Mouse (Mus musculus) right cerebral cortex, adult 2 months (tissue): Measurements from ENCODE around the gene Uvrag.

Experiments used
- DNase-seq, 2 experiments: peaks; one replicate each; pipeline ENCODE4 v3.0.0; 2021 to 2022; ENCODE audit warnings: low spot score in 2 of 2

Uvrag gene

DNA sequence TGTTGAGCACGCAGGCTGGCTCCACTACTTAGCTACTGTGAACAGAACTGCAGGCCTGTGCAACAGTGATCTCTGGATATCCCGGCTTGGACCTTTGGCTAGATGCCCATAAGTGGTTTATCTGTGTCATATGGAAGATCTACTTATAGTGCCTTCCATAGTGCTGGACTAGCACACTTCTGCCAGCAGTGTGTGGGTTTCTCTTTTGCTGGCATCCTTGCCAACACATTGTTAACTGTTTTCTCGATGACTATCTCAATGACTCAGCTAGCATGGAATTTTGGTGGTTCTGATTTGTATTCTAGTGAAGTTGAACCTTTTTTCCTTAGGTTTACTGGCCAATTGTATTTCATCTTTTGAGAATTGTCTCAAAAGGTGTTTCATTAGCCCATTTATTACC lies 117.0 kb downstream of the Uvrag start:
- peak; percentile 39 to 47 for DNase-seq

DNA sequence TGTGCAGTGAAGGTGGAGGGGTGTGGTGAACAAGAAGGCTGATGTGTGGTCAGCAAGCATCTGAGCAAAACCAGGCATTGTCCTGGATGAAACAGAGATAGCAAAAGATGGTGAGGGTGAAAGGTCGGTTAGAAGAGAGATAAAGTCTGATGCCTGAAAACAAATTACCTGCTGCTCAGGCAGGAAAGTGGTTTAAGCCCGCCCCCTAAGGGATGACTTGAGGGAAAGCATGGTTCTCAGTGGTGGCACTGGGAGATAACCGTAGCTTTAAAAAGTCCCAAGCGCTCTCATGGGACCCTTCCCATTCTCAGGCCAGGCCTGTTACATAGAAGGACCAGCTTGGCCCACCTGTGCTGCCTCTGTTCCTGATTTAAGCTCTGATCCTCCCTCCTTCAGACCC lies 119.7 kb downstream of the Uvrag start:
- no peak for DNase-seq

DNA sequence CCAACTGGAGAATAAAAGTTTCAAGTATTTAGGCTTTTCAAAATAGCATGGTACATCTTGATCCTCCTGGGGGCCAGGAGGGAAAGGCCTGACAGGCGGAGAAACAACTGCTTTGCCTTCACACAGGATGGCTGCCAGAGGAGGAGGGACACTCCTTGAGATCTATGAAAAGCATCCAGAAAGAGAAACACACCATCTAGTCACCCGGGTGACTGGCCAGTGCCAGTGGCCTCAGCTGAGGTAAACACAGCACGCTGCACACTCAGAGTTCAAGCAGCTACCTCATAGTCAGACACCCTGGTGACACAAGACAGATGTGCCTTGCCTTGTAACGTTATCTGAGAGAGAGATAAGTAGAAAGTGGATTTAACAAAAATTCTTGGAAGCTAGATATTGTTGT lies 120.6 kb downstream of the Uvrag start:
- no peak for DNase-seq

DNA sequence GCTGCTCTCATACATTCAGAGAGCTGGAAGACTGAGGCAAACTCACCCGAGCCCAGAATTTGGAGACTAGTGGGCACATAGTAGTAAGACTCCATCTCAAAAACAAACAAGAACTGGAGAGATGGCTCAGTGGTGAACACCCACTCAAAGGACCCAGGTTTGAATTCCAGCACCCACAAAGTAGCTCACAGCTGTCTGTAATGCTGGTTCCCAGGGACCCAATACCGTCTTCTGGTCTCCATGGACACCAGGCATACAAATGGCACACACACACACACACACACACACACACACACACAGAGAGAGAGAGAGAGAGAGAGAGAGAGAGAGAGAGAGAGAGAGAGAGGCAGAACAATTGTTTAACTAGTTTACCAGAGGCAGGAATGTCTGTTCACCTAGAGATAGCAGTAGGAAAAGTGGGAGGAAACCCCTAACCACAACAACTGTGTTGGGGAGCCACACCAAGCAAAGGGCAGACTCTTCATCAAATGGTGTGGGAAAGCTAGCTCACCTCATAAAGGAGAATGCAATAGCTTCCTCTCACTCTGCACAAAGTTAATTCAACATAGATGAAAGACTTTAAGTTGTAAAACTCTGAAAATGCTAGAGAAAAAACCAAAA lies 123.6 kb downstream of the Uvrag start:
- no peak for DNase-seq

DNA sequence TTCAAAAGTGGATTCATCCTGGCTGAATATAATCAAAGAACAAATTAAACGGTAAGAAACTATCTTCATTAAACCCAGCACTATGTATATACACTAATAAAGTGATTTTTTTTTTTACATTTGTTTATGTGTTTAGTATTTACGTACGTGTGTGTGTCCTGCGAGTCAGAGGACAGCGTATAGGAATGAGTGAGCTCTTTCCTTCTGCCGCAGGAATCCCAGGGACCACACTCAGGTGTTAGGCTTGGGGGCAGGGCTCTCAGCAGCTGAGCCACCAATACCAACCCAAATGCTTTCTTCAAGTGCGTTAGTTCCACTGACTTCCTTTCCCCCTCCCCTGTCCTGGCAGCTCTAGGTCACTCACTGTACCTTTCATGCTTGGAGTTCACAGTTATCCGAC lies 125.0 kb downstream of the Uvrag start:
- no peak for DNase-seq

DNA sequence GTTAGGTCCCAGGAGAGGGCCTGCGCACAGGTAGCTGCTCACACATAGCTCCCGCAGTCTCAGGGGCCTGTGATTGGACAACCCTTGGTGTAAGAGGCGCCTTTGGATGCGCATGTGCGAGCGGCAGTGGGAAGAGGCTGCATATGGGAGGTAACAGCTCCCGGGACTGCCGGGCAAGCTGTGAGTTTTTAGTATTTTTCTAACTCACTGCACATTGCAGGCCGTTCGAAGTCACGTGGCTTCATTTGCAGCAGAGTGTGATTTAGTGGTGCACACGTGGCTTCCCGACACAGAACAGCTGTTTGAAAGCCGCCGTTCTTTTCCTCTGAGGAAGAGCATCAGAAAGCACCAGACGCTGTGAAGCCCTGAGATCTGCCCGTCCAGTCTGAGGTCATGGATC lies 125.5 kb downstream of the Uvrag start:
- DNase-seq: peak; percentile 25 to 46

DNA sequence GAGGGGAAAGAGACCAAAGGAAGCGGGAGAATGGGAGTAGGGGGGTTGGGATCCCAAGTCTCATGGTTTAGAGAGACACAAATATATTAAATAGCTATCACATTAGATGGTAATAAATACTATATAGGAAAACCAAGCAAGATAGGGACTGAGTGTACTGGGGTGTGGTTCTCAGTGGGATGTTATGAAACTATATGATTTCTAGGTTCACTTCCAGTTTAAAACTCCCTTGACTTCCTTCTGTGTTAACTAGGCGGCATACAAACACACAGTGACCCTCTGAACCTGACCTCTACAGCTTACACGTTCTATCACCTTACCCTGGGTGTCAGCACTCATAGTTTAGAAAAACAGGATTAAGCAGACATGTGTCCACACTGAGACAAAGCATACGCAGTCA lies 126.3 kb downstream of the Uvrag start:
- DNase-seq: no peak

DNA sequence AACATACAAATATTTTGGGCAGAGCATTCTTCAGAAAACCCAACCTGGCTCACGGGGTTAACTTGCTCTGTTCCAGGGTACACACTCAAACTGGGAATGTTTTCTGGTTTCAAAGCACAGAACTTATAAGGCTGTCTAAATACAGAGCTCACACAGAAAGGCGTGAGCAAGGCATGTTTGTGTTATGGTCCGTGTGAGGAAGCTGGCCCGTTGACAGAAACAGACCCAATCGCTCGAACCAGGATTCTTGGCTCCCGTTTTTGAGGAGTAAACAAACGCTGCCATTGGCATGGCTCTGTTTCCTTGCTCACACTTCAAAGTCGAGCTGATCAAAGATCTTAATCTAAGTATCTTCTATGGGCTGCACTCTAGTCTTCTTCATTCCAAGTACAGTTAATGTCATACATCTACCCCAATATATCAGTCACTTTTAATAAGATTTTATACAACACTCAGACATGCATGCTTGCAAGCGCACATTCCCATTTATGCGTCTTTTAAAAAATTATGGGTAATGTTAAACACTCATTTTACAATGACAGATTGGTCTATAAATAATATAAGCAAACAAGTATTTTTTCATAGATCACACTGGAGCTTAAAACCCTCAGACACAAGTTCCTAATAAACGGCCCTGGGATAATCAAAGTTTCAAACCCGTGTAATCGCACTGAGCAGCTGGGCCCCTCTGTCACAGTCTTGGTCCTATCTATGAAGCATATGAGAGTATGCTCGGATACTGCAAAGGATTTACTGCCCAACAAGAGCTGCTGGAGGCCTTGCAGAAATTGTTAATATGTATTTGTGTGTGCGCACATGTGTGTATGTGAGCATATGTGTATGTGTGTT lies 133.2 kb downstream of the Uvrag start:
- DNase-seq: no peak

DNA sequence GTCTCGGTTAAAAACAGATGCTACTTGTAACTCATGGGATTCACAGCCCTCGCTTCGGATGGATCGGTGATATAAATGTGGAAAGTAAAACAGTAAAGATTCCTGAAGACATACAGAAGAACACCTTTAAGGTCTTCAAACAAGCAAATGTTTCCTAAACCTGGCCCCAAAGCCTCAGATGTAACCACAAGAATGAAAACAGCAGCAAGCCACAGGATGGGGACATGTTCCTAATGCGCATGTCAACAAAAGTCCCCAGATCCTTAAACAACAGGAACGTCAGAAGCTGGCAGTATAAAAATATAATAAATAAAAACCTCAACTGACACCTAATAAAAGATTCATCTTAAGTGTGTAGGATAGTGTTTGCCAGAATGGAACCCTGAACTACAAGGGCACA lies 137.7 kb downstream of the Uvrag start:
- DNase-seq: no peak

DNA sequence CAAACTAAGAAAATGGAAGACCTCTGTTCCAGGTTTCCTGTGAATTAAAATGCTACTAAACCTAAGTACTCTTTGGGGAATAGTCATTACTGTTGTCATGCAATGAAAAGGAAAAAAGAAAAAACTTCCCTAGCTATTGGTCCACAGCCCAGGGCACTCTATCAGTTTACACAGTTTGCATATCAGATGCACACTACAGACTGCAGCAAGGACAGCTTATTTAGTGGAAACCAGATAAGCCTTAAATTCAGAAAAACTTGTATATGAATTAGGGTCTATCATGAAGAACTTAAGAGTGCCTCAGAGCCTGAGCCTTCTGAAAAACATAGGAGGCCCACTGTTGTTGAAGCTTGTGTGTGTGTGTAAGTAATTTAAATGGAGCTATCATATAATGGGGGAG lies 142.2 kb downstream of the Uvrag start:
- no peak for DNase-seq

DNA sequence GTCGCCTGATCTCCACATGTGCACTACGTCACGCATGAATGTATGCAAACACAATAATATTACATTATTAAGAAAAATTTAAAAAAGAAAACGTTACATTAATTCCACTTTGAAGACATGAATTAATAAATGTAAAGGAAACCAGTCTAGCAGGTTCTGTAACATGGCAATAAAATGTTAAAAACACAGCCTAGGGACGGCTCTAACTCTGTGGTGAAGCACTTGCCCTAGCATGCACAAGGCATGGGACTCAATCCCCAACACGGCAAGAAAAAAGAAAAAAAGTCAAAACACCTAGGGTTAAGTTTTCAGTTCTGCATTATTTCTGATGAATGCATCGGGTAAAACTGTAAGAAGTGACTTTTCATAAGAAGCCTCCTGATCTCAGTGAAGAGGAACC lies 143.2 kb downstream of the Uvrag start:
- DNase-seq: no peak

DNA sequence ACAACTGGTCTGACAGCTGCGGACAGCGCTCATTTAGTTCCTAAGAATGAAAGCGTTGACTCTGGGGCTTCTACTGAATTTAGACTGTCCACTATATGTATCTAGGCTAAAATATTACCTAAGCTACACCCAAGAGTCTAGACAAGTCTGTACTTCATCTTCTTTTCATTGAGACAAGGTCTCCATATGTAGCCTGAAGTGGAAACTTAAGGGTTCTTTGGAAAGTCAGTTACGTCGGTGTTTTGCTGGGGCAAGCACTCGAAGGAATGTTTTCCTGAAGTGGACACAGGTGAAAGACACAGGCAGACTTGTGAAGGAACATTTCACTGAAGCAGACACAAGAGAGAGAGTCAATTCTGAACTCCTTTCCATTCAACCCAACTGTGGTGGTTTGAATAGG lies 144.2 kb downstream of the Uvrag start:
- DNase-seq: no peak

DNA sequence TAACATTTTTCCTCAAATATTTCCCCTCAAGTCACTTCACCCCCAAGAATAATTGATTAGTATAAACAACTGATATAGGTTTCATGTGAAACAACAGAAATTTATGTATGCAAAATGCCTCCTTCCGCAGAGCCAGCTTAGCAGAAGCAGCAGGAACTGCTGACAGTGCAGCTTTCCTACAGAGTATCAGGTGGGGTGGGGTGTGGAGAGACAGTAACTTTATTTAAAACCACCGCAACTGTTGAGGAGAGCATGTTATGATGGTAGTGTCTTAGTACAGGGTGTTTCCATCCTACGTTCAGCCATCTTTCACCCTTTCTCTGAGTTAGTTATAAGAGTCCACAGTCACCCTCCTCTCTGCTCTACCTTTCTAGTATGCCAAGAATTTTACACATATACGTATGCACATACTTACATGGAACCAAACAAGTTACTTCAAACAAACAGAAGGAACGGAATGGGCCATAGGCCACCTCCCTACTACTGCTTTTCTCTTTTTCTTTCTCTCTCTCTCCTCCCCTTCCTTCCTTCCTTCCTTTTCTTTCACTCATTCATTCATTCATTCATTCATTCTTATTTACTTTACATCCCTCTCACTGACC lies 145.7 kb downstream of the Uvrag start:
- no peak for DNase-seq

DNA sequence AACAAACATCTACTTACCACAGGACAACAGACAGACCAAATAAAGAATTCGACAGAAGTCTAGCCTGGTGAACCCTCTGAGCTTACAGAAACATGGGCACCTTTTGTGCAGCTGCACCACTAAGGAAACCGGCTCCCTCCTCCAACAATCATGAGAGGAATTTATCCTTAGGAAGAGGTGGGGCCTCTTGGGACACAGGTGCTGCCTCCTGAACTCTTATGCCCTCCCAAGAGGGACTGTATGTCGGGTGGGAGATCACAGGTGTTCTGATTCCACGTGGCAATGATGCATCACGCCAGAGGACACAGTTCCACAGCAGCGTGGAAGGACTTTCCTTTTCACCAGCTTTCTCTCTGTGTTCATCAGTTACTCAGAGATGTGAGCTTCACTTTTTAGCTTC lies 146.8 kb downstream of the Uvrag start:
- DNase-seq: no peak

DNA sequence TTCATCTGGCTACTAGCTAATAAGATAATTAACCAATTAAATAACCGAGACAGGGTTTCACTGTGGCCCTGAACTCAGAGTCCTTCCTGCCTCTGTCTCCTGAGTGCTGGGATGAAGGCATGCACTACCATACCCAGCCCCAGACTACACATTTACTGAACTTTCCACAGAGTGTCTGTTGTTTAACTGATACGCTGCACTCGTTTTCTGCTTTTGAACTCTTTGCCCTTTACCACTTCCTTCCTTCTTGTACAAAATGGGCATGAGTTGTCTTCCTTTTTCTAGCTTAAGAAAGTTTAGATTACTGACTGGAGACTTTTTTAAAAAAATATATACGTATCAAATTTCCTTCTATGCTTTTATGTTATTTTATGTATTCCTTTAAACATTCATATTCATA lies 147.5 kb downstream of the Uvrag start:
- no peak for DNase-seq

DNA sequence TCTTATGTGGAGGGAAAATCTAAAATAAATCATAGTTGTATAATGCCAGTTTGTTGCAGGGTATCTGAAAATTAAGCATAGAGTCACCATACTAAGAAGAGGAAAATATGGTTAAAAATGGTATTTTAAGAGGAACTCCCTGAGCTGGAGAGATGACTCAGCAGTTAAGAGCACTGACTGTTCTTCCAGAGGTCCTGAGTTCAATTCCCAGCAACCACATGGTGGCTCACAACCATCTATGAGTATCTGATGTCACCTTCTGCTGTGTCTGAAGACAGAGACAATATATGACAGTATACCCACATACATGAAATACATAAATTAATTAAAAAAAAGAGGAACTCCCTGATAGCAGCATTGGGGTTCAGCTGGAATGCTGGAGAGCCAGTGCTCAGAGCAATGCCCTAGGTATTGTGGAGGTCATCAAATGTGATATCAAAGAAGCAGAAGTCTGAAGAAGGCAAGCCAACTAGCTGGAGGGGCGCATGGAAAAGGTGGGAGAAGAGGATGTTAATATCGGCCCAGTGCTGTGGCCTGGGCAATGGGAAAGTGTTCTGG lies 149.7 kb downstream of the Uvrag start:
- DNase-seq: no peak

DNA sequence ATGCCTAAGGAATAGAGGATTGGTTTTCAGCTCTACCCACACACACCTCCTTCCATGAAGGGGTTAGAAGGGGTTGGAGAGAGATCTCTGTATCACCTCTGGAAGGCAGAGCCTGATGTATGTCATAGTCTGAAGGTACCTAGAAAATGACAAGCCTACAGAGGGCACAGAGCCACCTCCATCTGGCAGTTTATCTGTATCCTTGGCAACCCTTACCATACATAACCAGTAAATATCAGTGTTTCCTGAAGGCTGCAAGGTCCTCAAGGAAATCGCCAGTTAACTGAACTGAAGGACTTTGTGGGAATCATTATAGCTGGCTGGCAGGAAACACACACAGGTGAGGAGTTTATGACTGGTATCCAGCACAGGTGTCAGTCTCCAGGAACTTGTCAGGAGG lies 150.4 kb downstream of the Uvrag start:
- DNase-seq: no peak

DNA sequence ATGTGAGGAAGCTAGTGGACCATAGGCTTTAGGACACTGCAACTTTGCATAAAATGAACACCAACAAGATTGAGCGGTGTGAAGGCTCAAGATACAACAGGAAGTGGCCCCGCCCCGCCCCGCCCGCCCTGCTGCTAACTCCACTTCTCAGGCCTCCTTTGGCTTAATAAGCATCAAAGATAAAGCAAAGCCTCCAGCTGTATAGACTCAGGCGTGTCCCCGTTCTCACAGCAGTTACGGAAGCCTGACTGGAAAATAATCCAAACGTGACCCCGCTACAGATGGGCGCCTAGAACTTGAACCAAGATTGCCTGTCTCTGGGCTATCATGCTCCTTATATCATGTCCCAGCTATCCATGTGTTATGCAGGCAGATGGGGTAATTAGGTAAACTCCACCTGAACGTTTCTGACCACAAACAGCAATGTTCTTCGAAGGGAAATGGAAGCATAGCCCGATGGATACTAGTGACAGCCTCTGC lies 153.9 kb downstream of the Uvrag start:
- DNase-seq: no peak

DNA sequence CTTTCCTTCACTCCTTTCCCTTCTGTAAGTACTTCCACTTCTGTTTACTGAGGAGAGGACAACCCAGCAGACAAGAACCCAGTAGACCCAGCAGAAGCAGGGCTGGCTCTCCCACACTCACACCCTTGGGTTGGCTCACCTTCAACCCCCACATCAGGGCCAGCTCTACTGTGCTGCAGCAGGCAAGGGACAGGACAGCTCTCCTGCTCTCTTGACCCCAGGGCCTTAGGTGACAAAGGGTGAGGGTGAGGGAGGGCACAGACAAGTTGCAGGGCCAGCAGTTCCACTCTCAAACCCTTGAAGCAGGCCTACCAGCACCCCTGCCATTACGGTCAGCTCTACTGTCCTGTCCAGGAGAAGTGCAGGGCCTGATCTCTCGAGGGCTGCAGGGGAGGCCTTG lies 155.0 kb downstream of the Uvrag start:
- no peak for DNase-seq

DNA sequence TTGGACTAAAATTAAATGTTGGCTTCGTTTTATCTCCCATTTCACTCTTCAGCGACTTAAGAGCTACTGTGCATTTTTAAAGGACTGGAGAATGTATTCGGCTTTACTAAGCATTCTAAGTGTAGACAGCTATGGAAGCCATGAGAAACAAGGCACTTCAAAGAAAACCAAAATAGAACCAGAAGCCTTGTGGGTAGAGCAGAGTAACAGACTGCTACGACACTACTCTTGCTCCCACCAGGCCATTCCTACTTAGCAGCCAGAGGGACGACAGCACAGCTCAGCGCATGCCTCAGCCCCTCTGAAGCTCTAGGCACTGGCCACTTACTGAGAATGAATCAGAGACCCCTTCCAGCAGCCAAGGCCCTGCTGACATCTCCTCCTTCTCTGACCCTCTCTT lies 155.5 kb downstream of the Uvrag start:
- DNase-seq: no peak

DNA sequence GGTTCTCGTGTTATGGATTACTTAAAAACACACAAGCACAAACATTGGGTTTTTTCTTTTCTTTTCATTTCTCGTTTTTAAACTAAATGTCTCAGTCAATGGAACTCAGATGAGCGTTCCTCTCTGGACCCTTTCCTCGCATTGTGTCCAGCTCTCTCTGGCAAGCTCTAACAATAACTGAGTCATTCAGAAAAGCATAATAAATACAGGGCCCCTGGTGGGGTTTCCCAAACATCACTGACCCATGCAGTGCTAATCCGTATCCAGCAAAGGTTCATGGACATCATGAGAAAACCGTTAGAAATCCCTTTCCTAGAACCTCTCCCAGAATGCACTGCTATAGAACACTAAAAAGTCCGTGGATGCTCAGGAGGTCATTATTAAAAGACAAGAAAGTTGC lies 156.6 kb downstream of the Uvrag start:
- no peak for DNase-seq

DNA sequence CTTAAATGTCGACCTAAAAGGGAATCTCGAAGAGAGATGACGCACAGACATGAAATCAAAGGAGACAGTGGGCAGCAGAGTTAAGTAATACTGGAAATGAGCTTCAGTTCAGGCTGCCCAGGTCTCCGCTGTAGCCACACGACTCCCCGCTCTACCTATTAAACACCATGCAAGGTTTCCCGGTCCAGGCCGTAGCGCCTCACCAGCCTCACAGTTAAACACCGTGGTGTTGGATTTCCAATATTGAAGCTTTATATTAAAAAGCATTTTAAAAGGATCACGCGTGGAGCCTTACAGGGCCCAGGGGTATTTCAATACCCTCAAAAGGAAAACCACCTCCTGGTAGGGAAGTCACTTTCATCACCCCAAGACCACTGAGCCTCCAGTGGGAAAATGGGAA lies 157.9 kb downstream of the Uvrag start:
- DNase-seq: no peak

DNA sequence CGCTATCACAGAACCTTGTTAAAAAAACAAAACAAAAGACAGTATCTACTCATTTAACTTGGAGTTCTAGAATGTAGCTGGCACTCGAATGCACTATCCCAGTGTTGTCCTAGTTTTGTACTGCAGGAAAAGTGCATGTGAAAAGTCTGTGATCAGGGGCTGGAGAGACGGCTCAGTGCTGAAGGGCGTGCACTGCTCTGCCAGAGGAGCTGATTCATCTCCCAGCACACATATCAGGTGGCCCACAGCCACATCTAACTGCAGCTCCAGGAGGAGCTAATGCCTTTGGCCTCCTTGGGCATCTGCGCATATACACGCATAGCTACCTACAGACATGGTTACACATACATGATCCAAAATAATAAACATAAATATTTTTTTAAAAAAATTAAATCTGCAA lies 159.5 kb downstream of the Uvrag start:
- DNase-seq: no peak
